Comparison of ENCODE assay signal across 24 mouse cellular contexts in the genomic region with DNA sequence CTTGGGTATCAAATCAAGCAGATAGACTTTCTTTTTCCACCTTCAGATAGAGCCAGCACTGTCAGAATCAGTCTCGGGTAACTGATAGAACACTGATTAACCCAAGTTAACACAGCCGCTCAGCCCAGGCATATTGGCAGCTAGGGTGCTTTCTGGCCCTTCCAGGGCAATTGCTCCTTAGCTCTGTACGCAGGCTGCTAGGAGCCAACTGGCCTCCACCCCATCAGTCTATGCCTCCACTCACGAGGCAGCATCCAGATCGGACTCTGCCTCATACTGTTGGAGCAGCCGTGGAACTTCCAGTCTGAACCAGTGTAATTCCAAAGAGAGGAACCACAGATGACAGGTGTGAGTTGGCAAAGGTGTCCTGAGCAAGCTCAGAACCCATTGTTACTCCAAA. TPM values are rescaled to one million over a fixed set of nuclear protein-coding genes. Genes with fewer than 3 reads are reported as not detected.
A peak's percentile ranks its signal among the peaks of the same experiment; 100 is the strongest.
DNase-seq lines count a peak whose midpoint lies in the region; ATAC-seq and TF ChIP-seq lines count a peak whose summit lies in the region.
"Had no signal": no experiment of that assay in that cellular context is flagged by ENCODE, and none has a peak within 500 bp of the region (broad histone marks: within the 10 kb centered on the region; RNA-seq: fewer than 3 reads in every experiment).

No protein-coding gene starts in this region.

- H3K9me3 ChIP-seq in lung, embryonic 15.5 days, result no peaks in the 10 kb centered on the region
- no peaks in the 10 kb centered on the region for H3K9me3 ChIP-seq in kidney, embryonic 14.5 days (ENCODE audit: control insufficient read depth, low read length)
- H3K9me3 ChIP-seq: hindbrain, embryonic 13.5 days; limb, embryonic 15.5 days; midbrain, embryonic 10.5 days had no signal

- ATAC-seq in lung, embryonic 15.5 days (ENCODE audit: borderline replicate concordance, extremely low read depth, low FRiP score, low TSS enrichment), result no peak
- ATAC-seq in kidney, embryonic 14.5 days (ENCODE audit: low FRiP score, low TSS enrichment), result 0 out of 2 replicates have a peak, but pooled peaks have one; percentile 18
- ATAC-seq: forebrain, embryonic 16.5 days had no signal

- 51% methylated on average over 6 of the region's 6 CpGs for WGBS in lung, embryonic 15.5 days
- WGBS in lung, adult 2 months, result 64% methylated on average over 6 of the region's 6 CpGs
- 70% methylated on average over 6 of the region's 6 CpGs for WGBS in kidney, embryonic 14.5 days

- H3K27me3 ChIP-seq in lung, embryonic 15.5 days, result no peaks in the 10 kb centered on the region
- no peaks in the 10 kb centered on the region for H3K27me3 ChIP-seq in kidney, embryonic 14.5 days (ENCODE audit: control insufficient read depth, insufficient read depth, low read length)
- H3K27me3 ChIP-seq: hindbrain, embryonic 13.5 days; limb, embryonic 15.5 days had no signal

- TF ChIP-seq CTCF in lung, adult 2 months (IDR thresholded peaks at IDR 0.05; ENCODE audit: insufficient read depth, low read length), result no peak

- TF ChIP-seq POLR2A in lung, adult 2 months (IDR thresholded peaks at IDR 0.05; ENCODE audit: borderline replicate concordance, extremely low read depth, low read depth, low read length), result no peak

- no peak overlapping the region for H3K4me3 ChIP-seq in lung, embryonic 15.5 days
- no peak overlapping the region for H3K4me3 ChIP-seq in lung, adult 2 months (replicated peaks; ENCODE audit: extremely low read depth, low read depth, low read length)
- H3K4me3 ChIP-seq in kidney, embryonic 14.5 days (ENCODE audit: low read length), result no peak overlapping the region
- H3K4me3 ChIP-seq: heart, adult 2 months; hindbrain, embryonic 13.5 days; limb, embryonic 15.5 days; midbrain, embryonic 10.5 days had no signal

- H3K4me1 ChIP-seq in lung, embryonic 15.5 days, result peaks cover 6% of the 10 kb centered on the region
- H3K4me1 ChIP-seq in lung, adult 2 months (ENCODE audit: control insufficient read depth, insufficient read depth, low read length), result no peaks in the 10 kb centered on the region
- H3K4me1 ChIP-seq in kidney, embryonic 14.5 days (ENCODE audit: control insufficient read depth, insufficient read depth, low read length), result no peaks in the 10 kb centered on the region
- H3K4me1 ChIP-seq: hindbrain, embryonic 13.5 days; limb, embryonic 15.5 days; midbrain, embryonic 10.5 days had no signal

- no peak overlapping the region for H3K4me2 ChIP-seq in lung, embryonic 15.5 days
- no peak overlapping the region for H3K4me2 ChIP-seq in kidney, embryonic 14.5 days (replicated peaks; ENCODE audit: low read depth, low read length)
- H3K4me2 ChIP-seq: hindbrain, embryonic 13.5 days; limb, embryonic 15.5 days had no signal

- no peak overlapping the region for H3K9ac ChIP-seq in lung, embryonic 15.5 days
- no peak overlapping the region for H3K9ac ChIP-seq in kidney, embryonic 14.5 days (ENCODE audit: low read depth, low read length)
- H3K9ac ChIP-seq: hindbrain, embryonic 13.5 days; limb, embryonic 15.5 days had no signal

- H3K36me3 ChIP-seq in lung, embryonic 15.5 days, result no peaks in the 10 kb centered on the region
- H3K36me3 ChIP-seq in kidney, embryonic 14.5 days (ENCODE audit: control insufficient read depth, insufficient read depth, low read length), result no peaks in the 10 kb centered on the region
- H3K36me3 ChIP-seq: hindbrain, embryonic 13.5 days; limb, embryonic 15.5 days; midbrain, embryonic 10.5 days had no signal

- DNase-seq in lung, adult 2 months, result no peak
- peak; percentile 82 to 89 for DNase-seq in kidney, postnatal 36 days
- no peak for DNase-seq in adrenal gland, postnatal 4 days (ENCODE audit: low spot score in 2 of 2)
- DNase-seq in adrenal gland, adult (ENCODE audit: inconsistent age in 2 of 2, low spot score in 1 of 2), result no peak
- DNase-seq in adipocyte (ENCODE audit: low spot score), result no peak
- DNase-seq: cerebellum, postnatal 25 days; right cerebral cortex, postnatal 25 days had no signal

- peak overlapping the region; percentile 79 for H3K27ac ChIP-seq in lung, embryonic 15.5 days
- H3K27ac ChIP-seq in kidney, embryonic 14.5 days (ENCODE audit: low read depth, low read length), result no peak overlapping the region
- H3K27ac ChIP-seq: heart, adult 2 months; hindbrain, embryonic 13.5 days; limb, embryonic 15.5 days; midbrain, embryonic 10.5 days had no signal

RNA-seq across cellular contexts. Expression of a gene that starts 6.3 kb away (rescaled TPM):
- polyA plus RNA-seq in lung, embryonic 15.5 days (2015; fragmentation: Nextera tagmentation; extraction: Ambion mirVana), result not detected in 2 replicates
- polyA plus RNA-seq in lung, adult 2 months (2012; rRNA removed), result not detected in 2 replicates
- polyA plus RNA-seq in kidney, embryonic 14.5 days (2014; fragmentation: Nextera tagmentation; extraction: Ambion mirVana), result not detected in 2 replicates
- not detected for total RNA-seq in adrenal gland, postnatal 4 days (2021)
- total RNA-seq: ES-E14; gastrocnemius, adult 18-20 months; heart, adult 2 months; layer of hippocampus, postnatal 10 days; left cerebral cortex, postnatal 14 days had no signal
- polyA plus RNA-seq: forebrain, embryonic 16.5 days; heart, adult 2 months; heart, embryonic 16.5 days; hindbrain, embryonic 13.5 days; intestine, embryonic 14.5 days; limb, embryonic 15.5 days; liver, embryonic 16.5 days; midbrain, embryonic 10.5 days; neural tube, embryonic 14.5 days; stomach, embryonic 16.5 days; thymus, postnatal 0 days had no signal

RNA-seq across cellular contexts. Expression of a gene that starts 15.5 kb away (rescaled TPM):
- polyA plus RNA-seq in lung, embryonic 15.5 days (2015; fragmentation: Nextera tagmentation; extraction: Ambion mirVana), result 31.1 and 32.3 TPM in 2 replicates
- polyA plus RNA-seq in lung, adult 2 months (2012; rRNA removed), result 108 and 123 TPM in 2 replicates
- 71.4 and 102 TPM in 2 replicates for polyA plus RNA-seq in kidney, embryonic 14.5 days (2014; fragmentation: Nextera tagmentation; extraction: Ambion mirVana)
- total RNA-seq in adrenal gland, postnatal 4 days (2021), result 10 to 100 TPM; 37.1 to 53.9 TPM

RNA-seq across cellular contexts. Expression of a gene that starts 20.0 kb away (rescaled TPM):
- polyA plus RNA-seq in lung, embryonic 15.5 days (2015; fragmentation: Nextera tagmentation; extraction: Ambion mirVana), result 0.14 and 0.28 TPM in 2 replicates
- 2.2 and 3.4 TPM in 2 replicates for polyA plus RNA-seq in lung, adult 2 months (2012; rRNA removed)
- not detected in 2 replicates for polyA plus RNA-seq in kidney, embryonic 14.5 days (2014; fragmentation: Nextera tagmentation; extraction: Ambion mirVana)
- under 1 TPM; 0.56 to 0.81 TPM for total RNA-seq in adrenal gland, postnatal 4 days (2021)
- polyA plus RNA-seq: forebrain, embryonic 16.5 days; thymus, postnatal 0 days had no signal

Comparison
In these comparisons a context has a peak if more than half of its experiments do, and no peak if none do; other contexts are left out.
1. DNase-seq: peak in kidney, postnatal 36 days (2 of 2); none in lung, adult 2 months (single experiment), adrenal gland, postnatal 4 days (0 of 2), adrenal gland, adult (0 of 2) and adipocyte (single experiment).